Comparison of ENCODE assay signal across 8 mouse cellular contexts in the genomic region with DNA sequence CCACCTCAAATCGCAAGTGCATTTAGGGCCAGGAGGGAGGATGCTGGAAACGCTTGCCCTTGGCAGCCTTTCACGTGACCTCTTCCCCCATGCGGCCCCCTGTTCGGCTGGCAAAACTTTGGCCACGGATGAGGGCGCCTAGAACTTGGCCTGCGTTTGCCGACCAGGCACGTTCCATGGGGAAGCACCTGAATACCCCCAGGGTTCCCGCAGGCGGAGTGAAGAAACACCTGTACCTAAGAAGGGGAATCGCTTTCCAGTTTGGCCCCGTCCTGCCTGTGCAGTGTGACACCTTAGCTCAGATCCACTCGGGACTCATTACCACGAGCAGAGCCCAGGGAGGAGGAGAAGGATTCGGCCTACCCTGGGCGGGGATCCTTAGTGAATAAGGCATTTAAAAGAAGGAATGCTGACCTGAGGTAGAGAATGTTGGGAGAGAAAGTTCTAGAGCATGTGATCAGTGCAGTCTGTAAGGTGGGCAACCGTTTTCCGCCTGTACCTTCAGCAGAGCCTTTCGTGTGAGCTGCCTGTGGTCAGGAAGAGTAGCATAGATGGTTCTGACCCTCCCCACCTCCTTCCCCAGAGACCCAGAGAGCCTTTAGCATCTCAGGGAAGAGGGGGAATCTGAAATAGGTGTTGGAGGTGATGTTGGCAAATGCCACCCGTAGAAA. TPM values are rescaled to one million over a fixed set of nuclear protein-coding genes. Genes with fewer than 3 reads are reported as not detected.
DNase-seq lines count a peak whose midpoint lies in the region; ATAC-seq and TF ChIP-seq lines count a peak whose summit lies in the region.

No protein-coding gene starts in this region.

- peak overlapping the region; percentile 69 for H3K4me2 ChIP-seq in intestine, embryonic 16.5 days (ENCODE audit: low read depth, low read length)
- peak overlapping the region; percentile 81 for H3K4me2 ChIP-seq in liver, postnatal 0 days (ENCODE audit: low read depth, low read length)

- peak; percentile 64 for DNase-seq in adrenal gland, adult 2 months
- DNase-seq in adrenal gland, adult 8-10 months: no peak
- peak; percentile 14 for DNase-seq in MN1 (ENCODE audit: low spot score)
- DNase-seq in liver, postnatal 0 days: peak; percentile 29
- no peak for DNase-seq in left cerebral cortex, postnatal 25 days (ENCODE audit: low spot score in 2 of 2)
- no peak for DNase-seq in gastrocnemius, postnatal 10 days

- peaks cover 5% of the 10 kb centered on the region; the same call in 1 of the 2 replicates for H3K4me1 ChIP-seq in embryonic fibroblast, embryonic 13.5 days (ENCODE audit: control insufficient read depth, insufficient read depth, low read length)
- H3K4me1 ChIP-seq in intestine, embryonic 16.5 days (ENCODE audit: control insufficient read depth, insufficient read depth, low read length): peaks cover 33% of the 10 kb centered on the region
- peaks cover 16% of the 10 kb centered on the region for H3K4me1 ChIP-seq in liver, postnatal 0 days (ENCODE audit: insufficient read depth)

- ATAC-seq in intestine, embryonic 16.5 days: no peak
- ATAC-seq in liver, postnatal 0 days: no peak

- H3K27ac ChIP-seq in embryonic fibroblast, embryonic 13.5 days (ENCODE audit: insufficient read depth, low read length): no peak overlapping the region
- H3K27ac ChIP-seq in intestine, embryonic 16.5 days (ENCODE audit: low read length): peak overlapping the region; percentile 99
- 0 out of 2 replicates have a peak overlapping the region, but pooled peaks have one; percentile 8 for H3K27ac ChIP-seq in liver, postnatal 0 days (ENCODE audit: low read depth)

- no peaks in the 10 kb centered on the region for H3K9me3 ChIP-seq in intestine, embryonic 16.5 days (ENCODE audit: control insufficient read depth, low read length)
- no peaks in the 10 kb centered on the region for H3K9me3 ChIP-seq in liver, postnatal 0 days (ENCODE audit: low read length)

- TF ChIP-seq CTCF in embryonic fibroblast, embryonic 13.5 days (IDR thresholded peaks at IDR 0.05; ENCODE audit: borderline replicate concordance, insufficient read depth, low read length): no peak
- TF ChIP-seq CTCF in liver, postnatal 0 days (IDR thresholded peaks at IDR 0.05; ENCODE audit: low read depth): no peak

- TF ChIP-seq EP300 in liver, postnatal 0 days (IDR thresholded peaks at IDR 0.05; ENCODE audit: low read depth): no peak

- TF ChIP-seq POLR2A in embryonic fibroblast, embryonic 13.5 days (IDR thresholded peaks at IDR 0.05; ENCODE audit: low read depth, low read length): no peak

- WGBS in intestine, embryonic 16.5 days: 6% methylated on average over 22 of the region's 22 CpGs
- WGBS in liver, postnatal 0 days (ENCODE audit: insufficient replicate concordance): 15% methylated on average over 22 of the region's 22 CpGs

- H3K36me3 ChIP-seq in intestine, embryonic 16.5 days (ENCODE audit: control insufficient read depth, insufficient read depth, low read length): no peaks in the 10 kb centered on the region
- no peaks in the 10 kb centered on the region for H3K36me3 ChIP-seq in liver, postnatal 0 days (replicated peaks; ENCODE audit: insufficient read depth, low read length)

- H3K27me3 ChIP-seq in intestine, embryonic 16.5 days (replicated peaks; ENCODE audit: control insufficient read depth, insufficient read depth, low read length): no peaks in the 10 kb centered on the region
- no peaks in the 10 kb centered on the region for H3K27me3 ChIP-seq in liver, postnatal 0 days (ENCODE audit: insufficient read depth, low read length)

- intact Hi-C loops in left cerebral cortex, postnatal 25 days (cut with DNase I): loop anchor here (5.0 to 10.0 kb wide), 2 partner anchors 99 to 446 kb away; a partner anchor contains a TSS

- H3K9ac ChIP-seq in intestine, embryonic 16.5 days (ENCODE audit: low read depth, low read length): peak overlapping the region; percentile 97
- peak overlapping the region; percentile 58 for H3K9ac ChIP-seq in liver, postnatal 0 days (replicated peaks)

- peak overlapping the region; percentile 59 for H3K4me3 ChIP-seq in embryonic fibroblast, embryonic 13.5 days (ENCODE audit: insufficient read depth, low read length)
- peak overlapping the region; percentile 92 for H3K4me3 ChIP-seq in intestine, embryonic 16.5 days (ENCODE audit: low read length)
- peak overlapping the region; percentile 71 for H3K4me3 ChIP-seq in liver, postnatal 0 days (ENCODE audit: low read depth, low read length)

RNA-seq across cellular contexts. Expression of a gene that starts 1.3 kb away (rescaled TPM):
- total RNA-seq in adrenal gland, adult 2 months (2021): 100 to 1,000 TPM; 123 to 227 TPM
- 27.7 and 57.6 TPM in 2 replicates for polyA plus RNA-seq in adrenal gland, adult 2 months (2012; rRNA removed)
- 100 to 1,000 TPM; 117 to 198 (median 152) TPM for total RNA-seq in adrenal gland, adult 8-10 months (2022)
- 30.6 and 40.3 TPM in 2 replicates for polyA plus RNA-seq in embryonic fibroblast, embryonic 13.5 days (2011; ENCODE audit: insufficient read length, low read depth, missing spikeins)
- polyA plus RNA-seq in intestine, embryonic 16.5 days (2015; fragmentation: Nextera tagmentation; extraction: Ambion mirVana): 18.9 and 19.0 TPM in 2 replicates
- 3.9 and 4.2 TPM in 2 replicates for polyA plus RNA-seq in liver, postnatal 0 days (2015; fragmentation: Nextera tagmentation; extraction: Ambion mirVana)
- 10 to 100 TPM; 24.3 to 27.4 TPM for total RNA-seq in left cerebral cortex, postnatal 25 days (2021)
- 10 to 100 TPM; 25.0 to 25.3 TPM for total RNA-seq in gastrocnemius, postnatal 10 days (2021)

RNA-seq across cellular contexts. Expression of a gene that starts 28.1 kb away (rescaled TPM):
- total RNA-seq in adrenal gland, adult 2 months (2021): 10 to 100 TPM; 79.3 to 89.4 TPM
- 2.6 and 4.2 TPM in 2 replicates for polyA plus RNA-seq in adrenal gland, adult 2 months (2012; rRNA removed)
- 100 to 1,000 TPM in 2 of 4 experiments, 10 to 100 TPM in 2; 87.9 to 104 (median 97.9) TPM for total RNA-seq in adrenal gland, adult 8-10 months (2022)
- 40.6 and 45.4 TPM in 2 replicates for polyA plus RNA-seq in embryonic fibroblast, embryonic 13.5 days (2011; ENCODE audit: insufficient read length, low read depth, missing spikeins)
- polyA plus RNA-seq in intestine, embryonic 16.5 days (2015; fragmentation: Nextera tagmentation; extraction: Ambion mirVana): 61.9 and 67.0 TPM in 2 replicates
- polyA plus RNA-seq in liver, postnatal 0 days (2015; fragmentation: Nextera tagmentation; extraction: Ambion mirVana): 16.2 and 17.5 TPM in 2 replicates
- total RNA-seq in left cerebral cortex, postnatal 25 days (2021): 10 to 100 TPM; 74.6 to 75.6 TPM
- total RNA-seq in gastrocnemius, postnatal 10 days (2021): 10 to 100 TPM; 30.4 to 32.1 TPM

Comparison
In these comparisons a context has a peak if more than half of its experiments do, and no peak if none do; other contexts are left out.
1. DNase-seq: peak in adrenal gland, adult 2 months (single experiment), MN1 (single experiment) and liver, postnatal 0 days (single experiment); none in adrenal gland, adult 8-10 months (single experiment), left cerebral cortex, postnatal 25 days (0 of 2) and gastrocnemius, postnatal 10 days (single experiment).
2. RNA of a gene that starts 1.3 kb away (total RNA-seq): 123 to 227 TPM in adrenal gland, adult 2 months and 117 to 198 TPM in adrenal gland, adult 8-10 months; 24.3 to 27.4 TPM in left cerebral cortex, postnatal 25 days and 25.0 to 25.3 TPM in gastrocnemius, postnatal 10 days; every median in the first group is over 4 times any median in the second.
3. Peak in every context shown above with its lines, with median percentiles within 50 percentile points of each other: H3K4me3 ChIP-seq.